Mouse (Mus musculus) retina, postnatal 7 days (tissue): ENCODE measurements around the gene Il34.

Experiments
- DNase-seq: peaks from one replicate; pipeline ENCODE4 v3.0.0-alpha.2; 2012; ENCODE audit warnings: low read depth, low spot score

Gene Il34

DNA sequence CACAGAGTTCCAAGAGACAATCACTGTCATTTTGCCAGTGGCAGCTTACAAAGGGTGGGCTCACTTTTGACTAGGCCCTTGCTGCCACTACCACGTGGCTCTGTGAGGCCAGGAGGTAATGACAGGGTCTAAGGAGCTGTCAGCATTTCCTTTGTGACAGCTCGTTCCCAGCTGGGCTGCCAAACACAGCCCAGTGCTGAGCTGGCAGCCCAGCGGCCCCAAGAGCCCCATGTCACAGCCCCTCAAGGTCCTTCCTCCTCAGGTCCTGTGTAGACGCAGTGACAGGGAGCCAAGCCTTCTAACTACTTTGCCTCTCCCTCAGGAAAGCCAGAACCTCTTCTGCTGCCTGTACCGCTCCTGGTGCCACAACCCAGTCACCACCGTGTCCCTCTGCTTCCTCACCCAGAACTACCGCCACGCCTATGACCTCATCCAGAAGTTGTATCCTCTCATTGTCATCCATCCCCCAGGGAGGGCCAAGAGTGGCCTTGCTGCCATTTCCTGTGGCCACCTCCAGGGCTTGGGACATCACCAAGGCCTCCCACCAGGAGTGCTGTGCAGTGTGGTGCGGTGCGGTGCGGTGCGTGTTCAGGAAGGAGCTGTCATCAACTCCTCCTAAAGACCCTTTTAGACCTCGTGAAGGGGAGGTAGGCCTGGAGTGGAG, 94.3 kb downstream of the Il34 start:
- no peak for DNase-seq

GRCm38 (mm10) chr8:110710593-110710992, 95.1 kb downstream of the Il34 start:
- no peak for DNase-seq

GRCm38 (mm10) chr8:110708429-110708828, 97.3 kb downstream of the Il34 start:
- DNase-seq, result no peak

DNA sequence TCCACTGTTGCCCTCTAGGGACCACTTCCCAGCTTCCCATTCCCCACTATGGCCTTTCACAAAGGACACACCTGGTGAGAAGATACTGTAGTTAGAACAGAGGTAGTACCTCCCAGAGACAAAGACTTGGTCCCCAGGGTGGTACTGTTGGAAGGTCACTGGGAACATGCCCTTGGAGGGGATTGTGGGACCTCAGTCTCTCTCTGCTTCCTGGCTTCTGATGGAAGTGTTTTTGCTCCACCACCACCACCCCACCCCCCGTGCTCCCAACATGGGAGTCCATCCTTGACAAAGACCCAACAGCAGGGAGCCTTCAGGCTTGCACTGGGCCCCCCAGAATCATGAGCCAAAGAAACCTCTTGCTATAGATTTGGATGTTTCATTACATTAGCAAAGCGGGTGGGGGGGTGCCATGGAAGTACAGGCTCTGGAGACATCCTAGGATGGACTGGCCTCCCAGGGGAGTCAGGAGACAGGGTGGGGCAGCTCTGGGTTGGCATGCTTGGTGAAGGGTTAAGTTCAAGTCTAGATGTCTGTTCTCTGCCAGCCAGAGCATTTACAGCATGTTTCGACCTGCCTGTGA, 99.3 kb downstream of the Il34 start:
- no peak for DNase-seq

- no peak for DNase-seq
Observed at GRCm38 (mm10) chr8:110705391-110706287, 100.1 kb downstream of the Il34 start.

DNA sequence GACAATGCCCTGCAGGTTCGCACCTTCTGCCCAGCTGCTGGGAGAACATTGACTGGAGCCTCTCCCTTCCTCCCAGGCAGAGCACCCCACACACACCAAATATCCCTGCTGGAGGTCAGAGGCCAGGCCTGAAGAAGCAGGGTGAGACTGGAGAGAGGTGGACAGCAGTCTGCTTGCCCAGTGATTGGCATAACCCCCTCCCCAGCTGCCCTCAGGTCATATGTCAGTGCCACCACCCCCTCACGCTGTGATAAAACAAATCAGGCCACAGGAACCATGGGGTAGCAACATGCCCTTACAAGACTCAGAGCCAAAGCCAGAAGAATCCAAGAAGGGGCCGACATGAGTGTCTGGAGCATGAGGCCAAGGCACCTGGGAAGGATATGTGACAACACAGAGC, 101.6 kb downstream of the Il34 start:
- DNase-seq, result no peak

GRCm38 (mm10) chr8:110703460-110704061, 102.2 kb downstream of the Il34 start:
- no peak for DNase-seq

- no peak for DNase-seq
Observed at GRCm38 (mm10) chr8:110702636-110703459, 102.9 kb downstream of the Il34 start.

DNA sequence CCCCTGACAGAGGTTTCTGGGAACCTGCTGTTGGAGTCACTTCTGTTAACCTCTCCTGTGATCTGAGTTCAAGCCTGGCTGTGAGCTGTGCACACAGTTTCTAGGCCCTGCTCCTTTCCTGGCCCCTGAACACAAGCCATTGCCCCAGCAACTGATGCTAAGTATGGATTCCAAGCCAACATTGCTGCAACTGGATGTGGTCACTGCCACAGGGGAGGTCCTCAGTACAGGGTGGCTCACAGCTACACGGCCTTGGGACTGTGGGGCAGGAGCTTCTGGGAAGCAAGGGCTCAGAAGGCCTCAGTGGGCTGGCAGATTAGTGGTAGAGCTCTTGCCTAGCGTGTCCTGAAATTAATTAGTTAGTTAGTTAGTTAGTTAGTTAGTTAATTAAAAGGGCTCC, 105.2 kb downstream of the Il34 start:
- no peak for DNase-seq

GRCm38 (mm10) chr8:110699501-110699900, 106.2 kb downstream of the Il34 start:
- DNase-seq, result no peak

- no peak for DNase-seq
Observed at GRCm38 (mm10) chr8:110698098-110698497, 107.6 kb downstream of the Il34 start.

DNA sequence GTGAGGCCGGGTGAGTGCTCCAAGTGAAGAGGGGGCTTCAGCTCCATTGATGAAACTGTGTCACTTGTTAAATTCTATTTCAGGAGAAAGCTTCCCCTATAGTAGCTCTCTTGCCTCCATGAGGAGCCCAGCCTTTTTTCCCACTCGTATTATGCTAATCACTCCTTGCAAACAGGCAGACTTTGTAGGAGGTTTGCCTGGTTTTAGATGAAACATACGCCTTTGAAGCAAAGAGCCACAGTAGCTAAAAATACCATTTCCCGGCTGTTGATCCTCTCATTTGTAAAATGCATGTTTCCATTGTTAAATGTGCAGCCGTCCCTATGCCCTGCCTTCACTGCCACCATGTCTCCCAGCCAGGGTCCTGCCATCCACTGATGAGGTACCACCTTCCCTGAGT, 108.2 kb downstream of the Il34 start:
- no peak for DNase-seq

GRCm38 (mm10) chr8:110696051-110696450, 109.7 kb downstream of the Il34 start:
- no peak for DNase-seq

GRCm38 (mm10) chr8:110695431-110695830, 110.3 kb downstream of the Il34 start:
- no peak for DNase-seq

DNA sequence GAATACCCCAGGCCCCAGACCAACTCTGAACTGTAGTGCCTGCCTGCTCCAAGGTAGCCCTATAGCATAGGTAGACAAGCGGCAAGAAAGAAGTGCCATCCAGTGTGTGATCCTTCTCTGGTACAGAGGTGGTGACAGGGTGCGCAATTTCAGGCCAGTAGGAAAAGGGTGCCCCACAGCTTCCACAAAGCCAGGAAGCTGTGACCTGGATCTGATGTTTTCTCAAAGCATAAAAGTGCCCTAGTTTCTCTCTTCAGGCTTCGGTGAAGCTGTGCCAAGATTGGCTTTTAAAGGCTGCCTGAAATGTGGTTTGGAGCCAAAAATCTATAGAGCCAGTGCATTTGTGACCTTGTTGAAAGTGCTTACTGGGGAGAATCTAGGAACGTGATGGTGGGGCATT, 110.9 kb downstream of the Il34 start:
- no peak for DNase-seq

DNA sequence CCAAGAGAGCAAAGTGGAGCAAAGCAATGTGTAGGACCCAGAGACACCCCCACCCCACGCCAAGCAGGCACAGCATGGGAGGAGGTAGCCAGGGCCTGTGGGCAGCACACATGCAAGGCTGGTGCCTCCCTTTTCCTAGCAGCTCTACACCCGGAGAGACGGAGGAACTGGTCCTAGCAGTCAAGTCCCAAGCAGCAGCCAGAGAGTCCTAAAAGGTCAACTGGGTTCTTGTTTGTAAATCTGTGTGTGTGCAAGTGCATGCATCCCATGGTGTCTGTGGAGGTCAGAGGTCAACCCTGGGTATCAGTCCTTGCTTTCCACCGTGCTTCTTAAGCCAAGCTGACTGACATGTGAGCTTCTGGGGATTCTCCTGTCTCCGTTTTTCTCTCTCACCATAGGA, 111.5 kb downstream of the Il34 start:
- DNase-seq, result no peak
